Mouse (Mus musculus) heart, embryonic 13.5 days (tissue): Measurements from ENCODE around the gene Chchd1. TPM values are rescaled to one million over a fixed set of nuclear protein-coding genes. Genes with fewer than 3 reads are reported as not detected.

Experiments used
- ATAC-seq: fragments of 200-750 bp; cut with Nextera tagmentation; 2 replicates; pipeline ENCODE4 v1.8.0; 2017; ENCODE audit warnings: moderate TSS enrichment; ENCODE audit not compliant: insufficient number of reproducible peaks, low FRiP score, low TSS enrichment; ENCODE audit errors: extremely low read depth
- H3K27ac ChIP-seq: fragments of 300-500 bp; sonication (generic); replicated peaks from 2 replicates; pipeline ENCODE4 v1.5.1; 2015; ENCODE audit warnings: moderate library complexity, mild to moderate bottlenecking, inconsistent platforms
- H3K27me3 ChIP-seq: fragments of 300-500 bp; sonication (generic); replicated peaks from 2 replicates; pipeline ENCODE4 v1.6.1; 2015; ENCODE audit warnings: mild to moderate bottlenecking, inconsistent platforms
- H3K36me3 ChIP-seq: fragments of 300-500 bp; sonication (generic); 2 replicates; pipeline ENCODE4 v1.6.1; 2015; ENCODE audit warnings: mild to moderate bottlenecking, inconsistent platforms
- H3K4me1 ChIP-seq: fragments of 300-500 bp; sonication (generic); 2 replicates; pipeline ENCODE4 v1.6.1; 2015; ENCODE audit warnings: inconsistent platforms
- H3K4me2 ChIP-seq: fragments of 300-500 bp; sonication (generic); 2 replicates; pipeline ENCODE4 v1.6.1; 2015; ENCODE audit warnings: inconsistent platforms, mild to moderate bottlenecking, moderate library complexity
- H3K4me3 ChIP-seq: fragments of 300-500 bp; sonication (generic); 2 replicates; pipeline ENCODE4 v1.5.1; 2015; ENCODE audit warnings: moderate library complexity, mild to moderate bottlenecking, inconsistent platforms
- H3K9ac ChIP-seq: fragments of 300-500 bp; sonication (generic); 2 replicates; pipeline ENCODE4 v1.6.1; 2015; ENCODE audit warnings: inconsistent platforms, mild to moderate bottlenecking, moderate library complexity
- H3K9me3 ChIP-seq: fragments of 300-500 bp; sonication (generic); 2 replicates; pipeline ENCODE4 v1.6.1; 2016; ENCODE audit warnings: inconsistent platforms
- WGBS: fragments of 180-500 bp; shearing (Covaris S2); methylation state at CpG from one replicate; pipeline ENCODE4 v1.1.7; 2015; ENCODE audit warnings: mixed read lengths; 5-methylcytosine and 5-hydroxymethylcytosine counted together
- polyA plus RNA-seq: library from polyadenylated mRNA; unstranded; fragments of >200 nt; fragmentation: Nextera tagmentation; extraction: Ambion mirVana; gene quantifications from 2 replicates; pipeline ENCODE4 v1.2.1, GENCODE M21; 2015

Chchd1 gene
- polyA plus RNA-seq, 1 experiment from 2014 or later = 200 TPM

- ATAC-seq = no peak
- Histone ChIP-seq H3K36me3 (peaks cover 100% of the 10 kb centered on the region), H3K4me3 (no peak overlapping the region), H3K4me1 (peaks cover 8% of the 10 kb centered on the region), H3K4me2 (no peak overlapping the region), H3K27me3 (no peaks in the 10 kb centered on the region), H3K9ac (no peak overlapping the region), H3K9me3 (no peaks in the 10 kb centered on the region), H3K27ac (no peak overlapping the region)
- WGBS = 93% methylated on average over 2 of the region's 2 CpGs
Measured at GRCm38 (mm10) chr14:20689009-20689408, 13.8 kb upstream of the Chchd1 start.

GRCm38 (mm10) chr14:20691772-20692171 is 11.0 kb upstream of the Chchd1 start:
- Histone ChIP-seq H3K4me1 (peaks cover 25% of the 10 kb centered on the region), H3K4me3 (no peak overlapping the region), H3K36me3 (peaks cover 77% of the 10 kb centered on the region), H3K4me2 (no peak overlapping the region), H3K27me3 (no peaks in the 10 kb centered on the region), H3K9ac (no peak overlapping the region), H3K9me3 (no peaks in the 10 kb centered on the region), H3K27ac (no peak overlapping the region)
- no peak for ATAC-seq
- 78% methylated on average over 6 of the region's 6 CpGs for WGBS

- Histone ChIP-seq H3K36me3 (peaks cover 69% of the 10 kb centered on the region), H3K4me2 (peak overlapping the region; percentile 87; the same call in 1 of the 2 replicates), H3K27ac (peak overlapping the region; percentile 98; the same call in 1 of the 2 replicates), H3K9me3 (no peaks in the 10 kb centered on the region), H3K9ac (no peak overlapping the region), H3K4me3 (peak overlapping the region; percentile 89; the same call in 1 of the 2 replicates), H3K4me1 (peaks cover 44% of the 10 kb centered on the region), H3K27me3 (no peaks in the 10 kb centered on the region)
- no peak for ATAC-seq
- WGBS = 77% methylated on average over 10 of the region's 10 CpGs
Measured at GRCm38 (mm10) chr14:20693589-20694101, 9.2 kb upstream of the Chchd1 start.

- H3K4me1 ChIP-seq = peaks cover 51% of the 10 kb centered on the region
- H3K9me3 ChIP-seq = no peaks in the 10 kb centered on the region
- no peaks in the 10 kb centered on the region for H3K27me3 ChIP-seq
- ATAC-seq = peak; percentile 3; the same call in 1 of the 2 replicates
- H3K4me2 ChIP-seq = peak overlapping the region; percentile 87
- peak overlapping the region; percentile 98 for H3K27ac ChIP-seq
- peaks cover 68% of the 10 kb centered on the region for H3K36me3 ChIP-seq
- peak overlapping the region; percentile 97 for H3K9ac ChIP-seq
- 43% methylated on average over 13 of the region's 13 CpGs for WGBS
- H3K4me3 ChIP-seq = peak overlapping the region; percentile 89
Measured at GRCm38 (mm10) chr14:20694185-20694883, 8.5 kb upstream of the Chchd1 start.

GRCm38 (mm10) chr14:20694884-20695760 is 7.7 kb upstream of the Chchd1 start, which contains the start of gene Fut11:
TSS of gene Fut11 (plus strand) at chr14:20694968.
- Histone ChIP-seq H3K4me2 (peak within 1 kb of the TSS; percentile 87), H3K9ac (peak within 1 kb of the TSS; percentile 97), H3K27ac (peak within 1 kb of the TSS; percentile 98), H3K4me3 (peak within 1 kb of the TSS; percentile 89), H3K36me3 (peaks cover 60% of the 10 kb centered on the region), H3K9me3 (no peaks in the 10 kb centered on the region), H3K27me3 (no peaks in the 10 kb centered on the region), H3K4me1 (peaks cover 58% of the 10 kb centered on the region)
- ATAC-seq = peak; percentile 80
- under 1% methylated on average over 107 of the region's 111 CpGs for WGBS

- no peak for ATAC-seq
- H3K27ac ChIP-seq = peak overlapping the region; percentile 98
- 11% methylated on average over 27 of the region's 27 CpGs for WGBS
- H3K9ac ChIP-seq = peak overlapping the region; percentile 97
- no peaks in the 10 kb centered on the region for H3K27me3 ChIP-seq
- H3K9me3 ChIP-seq = no peaks in the 10 kb centered on the region
- peak overlapping the region; percentile 87 for H3K4me2 ChIP-seq
- peaks cover 66% of the 10 kb centered on the region for H3K4me1 ChIP-seq
- peak overlapping the region; percentile 89 for H3K4me3 ChIP-seq
- peaks cover 57% of the 10 kb centered on the region for H3K36me3 ChIP-seq
Measured at GRCm38 (mm10) chr14:20695761-20696520, 6.9 kb upstream of the Chchd1 start.

- Histone ChIP-seq H3K36me3 (peaks cover 47% of the 10 kb centered on the region), H3K4me2 (peak overlapping the region; percentile 87), H3K9ac (peak overlapping the region; percentile 97), H3K4me3 (peak overlapping the region; percentile 89), H3K27me3 (no peaks in the 10 kb centered on the region), H3K9me3 (no peaks in the 10 kb centered on the region), H3K4me1 (peaks cover 76% of the 10 kb centered on the region), H3K27ac (peak overlapping the region; percentile 50; the same call in 1 of the 2 replicates)
- WGBS = 9% methylated on average over 1 of the region's 1 CpGs
- ATAC-seq = no peak
Measured at GRCm38 (mm10) chr14:20696986-20697385, 5.8 kb upstream of the Chchd1 start.

GRCm38 (mm10) chr14:20698515-20698914 is 4.3 kb upstream of the Chchd1 start:
- WGBS = 73% methylated on average over 2 of the region's 2 CpGs

GRCm38 (mm10) chr14:20700362-20700761 is 2.4 kb upstream of the Chchd1 start:
- Histone ChIP-seq H3K27ac (no peak overlapping the region), H3K36me3 (peaks cover 36% of the 10 kb centered on the region), H3K27me3 (no peaks in the 10 kb centered on the region), H3K9me3 (no peaks in the 10 kb centered on the region), H3K4me2 (no peak overlapping the region), H3K4me1 (peaks cover 71% of the 10 kb centered on the region), H3K9ac (peak overlapping the region; percentile 61), H3K4me3 (no peak overlapping the region)
- no peak for ATAC-seq
- 82% methylated on average over 3 of the region's 3 CpGs for whole genome bisulfite sequencing

More at GRCm38 (mm10) chr14:20698515-20698914, 4.3 kb upstream of the Chchd1 start:
- Histone ChIP-seq H3K9me3 (no peaks in the 10 kb centered on the region), H3K4me2 (no peak overlapping the region; the same call in 1 of the 2 replicates), H3K4me1 (peaks cover 78% of the 10 kb centered on the region), H3K27ac (no peak overlapping the region), H3K36me3 (peaks cover 32% of the 10 kb centered on the region), H3K4me3 (no peak overlapping the region), H3K27me3 (no peaks in the 10 kb centered on the region), H3K9ac (peak overlapping the region; percentile 97)
- no peak for ATAC-seq

GRCm38 (mm10) chr14:20701554-20701953 is 1.3 kb upstream of the Chchd1 start:
- Histone ChIP-seq H3K9ac (peak overlapping the region; percentile 96), H3K27me3 (no peaks in the 10 kb centered on the region), H3K9me3 (no peaks in the 10 kb centered on the region), H3K27ac (peak overlapping the region; percentile 93), H3K4me3 (peak overlapping the region; percentile 91), H3K4me1 (peaks cover 65% of the 10 kb centered on the region), H3K4me2 (peak overlapping the region; percentile 76), H3K36me3 (peaks cover 40% of the 10 kb centered on the region)
- WGBS = 72% methylated on average over 8 of the region's 8 CpGs
- ATAC-seq = no peak
